Mouse (Mus musculus): Measurements from ENCODE around the gene Ssr2. TPM values are rescaled to one million over a fixed set of nuclear protein-coding genes. Genes with fewer than 3 reads are reported as not detected.

The Ssr2 gene
- total RNA-seq, 1 experiment = 827 TPM

- Histone ChIP-seq H3K9ac (ENCODE audit: insufficient read depth, low read depth, low read length, poor library complexity, severe bottlenecking) (no peak overlapping the region), H3K4me1 (ENCODE audit: control insufficient read depth in 2 of 2, insufficient read depth in 2 of 2, low read length in 2 of 2, poor library complexity in 1 of 2) (peaks cover 4 to 42% of the 10 kb centered on the region in 2 experiments)
- TF ChIP-seq ZC3H11A (IDR thresholded peaks at IDR 0.05; ENCODE audit: borderline replicate concordance, low read depth, low read length) = no peak
These were observed 31.8 kb upstream of the Ssr2 start for GRCm38 (mm10) chr3:88543651-88544410.

GRCm38 (mm10) chr3:88544514-88544913 lies 31.2 kb upstream of the Ssr2 start:
- Histone ChIP-seq H3K4me1 (ENCODE audit: control insufficient read depth in 2 of 2, insufficient read depth in 2 of 2, low read length in 2 of 2, poor library complexity in 1 of 2) (peaks cover 4 to 41% of the 10 kb centered on the region in 2 experiments), H3K9ac (ENCODE audit: insufficient read depth, low read depth, low read length, poor library complexity, severe bottlenecking) (no peak overlapping the region), H3K4me3 (ENCODE audit: insufficient read depth in 1 of 2, low read depth in 1 of 2, low read length in 2 of 2, poor library complexity in 1 of 2, severe bottlenecking in 1 of 2) (no peak overlapping the region), H3K36me3 (ENCODE audit: control insufficient read depth, insufficient read depth, low read length, poor library complexity, severe bottlenecking) (peaks cover 5% of the 10 kb centered on the region; the same call in 1 of the 2 replicates), H3K27ac (ENCODE audit: insufficient read depth, low read depth, low read length, poor library complexity, severe bottlenecking) (no peak overlapping the region), H3K9me3 (ENCODE audit: control insufficient read depth, insufficient read depth, low read depth, low read length) (no peaks in the 10 kb centered on the region)
- no peak for TF ChIP-seq ZNF384 (IDR thresholded peaks at IDR 0.05; ENCODE audit: low read depth, low read length)
- TF ChIP-seq MAFK (IDR thresholded peaks at IDR 0.05; ENCODE audit: insufficient read depth, low read depth, low read length) = no peak
- TF ChIP-seq HCFC1 (IDR thresholded peaks at IDR 0.05; ENCODE audit: borderline replicate concordance, insufficient read depth, low read length) = no peak
- TF ChIP-seq CHD2 (IDR thresholded peaks at IDR 0.05; ENCODE audit: low read depth, low read length) = no peak
- no peak for TF ChIP-seq ZC3H11A (IDR thresholded peaks at IDR 0.05; ENCODE audit: borderline replicate concordance, low read depth, low read length)
- no peak for DNase-seq (ENCODE audit: low read depth, low spot score)
- in situ Hi-C loops (cut with MboI; ENCODE audit: low sequenced_read_pairs in 2 of 2, unreplicated experiment in 2 of 2) = no loop called here

More at GRCm38 (mm10) chr3:88543651-88544410, 31.8 kb upstream of the Ssr2 start:
- H3K27ac ChIP-seq (ENCODE audit: insufficient read depth, low read depth, low read length, poor library complexity, severe bottlenecking) = no peak overlapping the region
- no peak for DNase-seq (ENCODE audit: low read depth, low spot score)
- peaks cover 5% of the 10 kb centered on the region; the same call in 1 of the 2 replicates for H3K36me3 ChIP-seq (ENCODE audit: control insufficient read depth, insufficient read depth, low read length, poor library complexity, severe bottlenecking)
- no peak overlapping the region for H3K4me3 ChIP-seq (ENCODE audit: insufficient read depth in 1 of 2, low read depth in 1 of 2, low read length in 2 of 2, poor library complexity in 1 of 2, severe bottlenecking in 1 of 2)
- no peaks in the 10 kb centered on the region for H3K9me3 ChIP-seq (ENCODE audit: control insufficient read depth, insufficient read depth, low read depth, low read length)
- in situ Hi-C loops (cut with MboI; ENCODE audit: low sequenced_read_pairs in 2 of 2, unreplicated experiment in 2 of 2) = no loop called here

GRCm38 (mm10) chr3:88544955-88545591 lies 30.6 kb upstream of the Ssr2 start:
- no peak overlapping the region for H3K27ac ChIP-seq (ENCODE audit: insufficient read depth, low read depth, low read length, poor library complexity, severe bottlenecking)
- peak overlapping the region; percentile 17 for H3K9ac ChIP-seq (ENCODE audit: insufficient read depth, low read depth, low read length, poor library complexity, severe bottlenecking)
- peaks cover 5% of the 10 kb centered on the region; the same call in 1 of the 2 replicates for H3K36me3 ChIP-seq (ENCODE audit: control insufficient read depth, insufficient read depth, low read length, poor library complexity, severe bottlenecking)
- TF ChIP-seq HCFC1 (IDR thresholded peaks at IDR 0.05; ENCODE audit: borderline replicate concordance, insufficient read depth, low read length) = no peak
- H3K9me3 ChIP-seq (ENCODE audit: control insufficient read depth, insufficient read depth, low read depth, low read length) = no peaks in the 10 kb centered on the region
- H3K4me1 ChIP-seq (ENCODE audit: control insufficient read depth in 2 of 2, insufficient read depth in 2 of 2, low read length in 2 of 2, poor library complexity in 1 of 2) = peaks cover 2 to 41% of the 10 kb centered on the region in 2 experiments; a peak in 3 of 4 replicates
- peak overlapping the region in 1 of 2 experiments; percentile 4; a peak in 1 of 4 replicates for H3K4me3 ChIP-seq (ENCODE audit: insufficient read depth in 1 of 2, low read depth in 1 of 2, low read length in 2 of 2, poor library complexity in 1 of 2, severe bottlenecking in 1 of 2)
- in situ Hi-C loops (cut with MboI; ENCODE audit: low sequenced_read_pairs in 2 of 2, unreplicated experiment in 2 of 2) = no loop called here
- no peak for DNase-seq (ENCODE audit: low read depth, low spot score)

GRCm38 (mm10) chr3:88546674-88547418 lies 28.8 kb upstream of the Ssr2 start:
- Histone ChIP-seq H3K4me1 (ENCODE audit: control insufficient read depth in 2 of 2, insufficient read depth in 2 of 2, low read length in 2 of 2, poor library complexity in 1 of 2) (peaks cover 2 to 35% of the 10 kb centered on the region in 2 experiments; a peak in 3 of 4 replicates), H3K4me3 (ENCODE audit: insufficient read depth in 1 of 2, low read depth in 1 of 2, low read length in 2 of 2, poor library complexity in 1 of 2, severe bottlenecking in 1 of 2) (no peak overlapping the region), H3K36me3 (ENCODE audit: control insufficient read depth, insufficient read depth, low read length, poor library complexity, severe bottlenecking) (peaks cover 4% of the 10 kb centered on the region; the same call in 1 of the 2 replicates), H3K27ac (ENCODE audit: insufficient read depth, low read depth, low read length, poor library complexity, severe bottlenecking) (no peak overlapping the region), H3K9ac (ENCODE audit: insufficient read depth, low read depth, low read length, poor library complexity, severe bottlenecking) (no peak overlapping the region), H3K9me3 (ENCODE audit: control insufficient read depth, insufficient read depth, low read depth, low read length) (no peaks in the 10 kb centered on the region)
- in situ Hi-C loops (cut with MboI; ENCODE audit: low sequenced_read_pairs in 2 of 2, unreplicated experiment in 2 of 2) = no loop called here
- no peak for TF ChIP-seq CHD2 (IDR thresholded peaks at IDR 0.05; ENCODE audit: low read depth, low read length)
- no peak for TF ChIP-seq HCFC1 (IDR thresholded peaks at IDR 0.05; ENCODE audit: borderline replicate concordance, insufficient read depth, low read length)
- TF ChIP-seq ZNF384 (IDR thresholded peaks at IDR 0.05; ENCODE audit: low read depth, low read length) = no peak
- no peak for TF ChIP-seq MAFK (IDR thresholded peaks at IDR 0.05; ENCODE audit: insufficient read depth, low read depth, low read length)
- TF ChIP-seq ZC3H11A (IDR thresholded peaks at IDR 0.05; ENCODE audit: borderline replicate concordance, low read depth, low read length) = no peak
- no peak for DNase-seq (ENCODE audit: low read depth, low spot score)

Data from ES-E14 (cell line).